30 mouse cellular contexts compared by ENCODE assay signal in genomic region chr12:107231629-107232028, GRCm38 (mm10).
DNase-seq lines count a peak whose midpoint lies in the region; ATAC-seq and TF ChIP-seq lines count a peak whose summit lies in the region.
"Had no signal": no experiment of that assay in that cellular context is flagged by ENCODE, and none has a peak within 500 bp of the region (broad histone marks: within the 10 kb centered on the region; RNA-seq: fewer than 3 reads in every experiment).

No protein-coding gene starts in this region.

- no peak overlapping the region for H3K4me3 ChIP-seq in kidney, postnatal 0 days (replicated peaks; ENCODE audit: low read depth, low read length)
- H3K4me3 ChIP-seq in midbrain, postnatal 0 days (ENCODE audit: low read depth, low read length) = no peak overlapping the region
- H3K4me3 ChIP-seq in midbrain, embryonic 13.5 days (replicated peaks) = no peak overlapping the region
- no peak overlapping the region for H3K4me3 ChIP-seq in stomach, postnatal 0 days (ENCODE audit: low read depth, low read length)
- H3K4me3 ChIP-seq: embryonic facial prominence, embryonic 13.5 days; erythroblast, embryonic 14.5 days; forebrain, embryonic 15.5 days; intestine, embryonic 15.5 days; limb, embryonic 12.5 days; liver, embryonic 12.5 days; midbrain, embryonic 10.5 days; neural tube, embryonic 12.5 days; stomach, embryonic 15.5 days had no signal

- 23% methylated on average over 1 of the region's 1 CpGs for WGBS in kidney, postnatal 0 days
- 34% methylated on average over 1 of the region's 1 CpGs for WGBS in midbrain, postnatal 0 days
- WGBS in midbrain, embryonic 13.5 days = 24% methylated on average over 1 of the region's 1 CpGs
- WGBS in stomach, postnatal 0 days = 18% methylated on average over 1 of the region's 1 CpGs

- H3K9ac ChIP-seq in kidney, postnatal 0 days (ENCODE audit: low read depth, low read length) = no peak overlapping the region
- H3K9ac ChIP-seq in midbrain, postnatal 0 days (replicated peaks; ENCODE audit: low read length, poor library complexity, severe bottlenecking) = no peak overlapping the region
- H3K9ac ChIP-seq in midbrain, embryonic 13.5 days (replicated peaks) = no peak overlapping the region
- H3K9ac ChIP-seq in stomach, postnatal 0 days (ENCODE audit: low read length) = no peak overlapping the region
- H3K9ac ChIP-seq: embryonic facial prominence, embryonic 13.5 days; forebrain, embryonic 15.5 days; hindbrain, embryonic 14.5 days; intestine, embryonic 15.5 days; limb, embryonic 12.5 days; liver, embryonic 12.5 days; neural tube, embryonic 12.5 days; stomach, embryonic 15.5 days had no signal

- no peak for ATAC-seq in kidney, postnatal 0 days (replicated peaks; ENCODE audit: low FRiP score, low read depth)
- no peak for ATAC-seq in midbrain, postnatal 0 days (ENCODE audit: low FRiP score)
- no peak for ATAC-seq in midbrain, embryonic 13.5 days
- ATAC-seq in stomach, postnatal 0 days (ENCODE audit: low FRiP score, low TSS enrichment) = no peak
- ATAC-seq: activated CD4-positive, CD25-positive, alpha-beta regulatory T cell, adult 4 months; forebrain, embryonic 15.5 days; intestine, embryonic 15.5 days; liver, embryonic 12.5 days had no signal

- H3K27me3 ChIP-seq in kidney, postnatal 0 days (ENCODE audit: insufficient read depth, low read length) = no peaks in the 10 kb centered on the region
- no peaks in the 10 kb centered on the region for H3K27me3 ChIP-seq in midbrain, postnatal 0 days (ENCODE audit: insufficient read depth, low read length)
- H3K27me3 ChIP-seq in midbrain, embryonic 13.5 days = no peaks in the 10 kb centered on the region
- no peaks in the 10 kb centered on the region for H3K27me3 ChIP-seq in stomach, postnatal 0 days (ENCODE audit: control insufficient read depth, insufficient read depth, low read length)
- H3K27me3 ChIP-seq: embryonic facial prominence, embryonic 13.5 days; forebrain, embryonic 15.5 days; intestine, embryonic 15.5 days; limb, embryonic 12.5 days; liver, embryonic 12.5 days; neural tube, embryonic 12.5 days; stomach, embryonic 15.5 days had no signal

- TF ChIP-seq CTCF in kidney, postnatal 0 days (IDR thresholded peaks at IDR 0.05; ENCODE audit: low read depth) = no peak
- peak; percentile 43 for TF ChIP-seq CTCF in midbrain, postnatal 0 days (IDR thresholded peaks at IDR 0.05)
- 0 out of 2 replicates have a peak, but pooled peaks have one; percentile 5 for TF ChIP-seq CTCF in stomach, postnatal 0 days (IDR thresholded peaks at IDR 0.05; ENCODE audit: low read depth)

- H3K36me3 ChIP-seq in kidney, postnatal 0 days (ENCODE audit: insufficient read depth, low read length) = no peaks in the 10 kb centered on the region
- H3K36me3 ChIP-seq in midbrain, postnatal 0 days (ENCODE audit: insufficient read depth, low read length) = no peaks in the 10 kb centered on the region
- H3K36me3 ChIP-seq in midbrain, embryonic 13.5 days = no peaks in the 10 kb centered on the region
- no peaks in the 10 kb centered on the region for H3K36me3 ChIP-seq in stomach, postnatal 0 days (ENCODE audit: control insufficient read depth, insufficient read depth, low read length)
- H3K36me3 ChIP-seq: embryonic facial prominence, embryonic 13.5 days; forebrain, embryonic 15.5 days; intestine, embryonic 15.5 days; limb, embryonic 12.5 days; liver, embryonic 12.5 days; midbrain, embryonic 10.5 days; neural tube, embryonic 12.5 days; stomach, embryonic 15.5 days had no signal

- no peaks in the 10 kb centered on the region for H3K9me3 ChIP-seq in kidney, postnatal 0 days (replicated peaks; ENCODE audit: low read length)
- no peaks in the 10 kb centered on the region for H3K9me3 ChIP-seq in midbrain, postnatal 0 days (ENCODE audit: low read length)
- peaks cover 5% of the 10 kb centered on the region; the same call in 1 of the 2 replicates for H3K9me3 ChIP-seq in midbrain, embryonic 13.5 days
- H3K9me3 ChIP-seq in stomach, postnatal 0 days (ENCODE audit: control insufficient read depth, low read length) = no peaks in the 10 kb centered on the region
- H3K9me3 ChIP-seq: forebrain, embryonic 15.5 days; intestine, embryonic 15.5 days; neural tube, embryonic 12.5 days; stomach, embryonic 15.5 days had no signal

- H3K4me2 ChIP-seq in kidney, postnatal 0 days (ENCODE audit: low read length) = no peak overlapping the region
- H3K4me2 ChIP-seq in midbrain, postnatal 0 days (ENCODE audit: low read depth, low read length, poor library complexity, severe bottlenecking) = no peak overlapping the region
- H3K4me2 ChIP-seq in midbrain, embryonic 13.5 days (replicated peaks) = no peak overlapping the region
- no peak overlapping the region for H3K4me2 ChIP-seq in stomach, postnatal 0 days (replicated peaks; ENCODE audit: low read depth)
- H3K4me2 ChIP-seq: embryonic facial prominence, embryonic 13.5 days; forebrain, embryonic 15.5 days; hindbrain, embryonic 14.5 days; intestine, embryonic 15.5 days; limb, embryonic 12.5 days; liver, embryonic 12.5 days; neural tube, embryonic 12.5 days; stomach, embryonic 15.5 days had no signal

- no peak overlapping the region for H3K27ac ChIP-seq in kidney, postnatal 0 days
- H3K27ac ChIP-seq in midbrain, postnatal 0 days (ENCODE audit: low read depth, low read length) = no peak overlapping the region
- H3K27ac ChIP-seq in midbrain, embryonic 13.5 days = no peak overlapping the region
- no peak overlapping the region for H3K27ac ChIP-seq in stomach, postnatal 0 days (replicated peaks)
- H3K27ac ChIP-seq: embryonic facial prominence, embryonic 13.5 days; forebrain, embryonic 15.5 days; hindbrain, embryonic 14.5 days; intestine, embryonic 15.5 days; limb, embryonic 12.5 days; liver, embryonic 12.5 days; midbrain, embryonic 10.5 days; neural tube, embryonic 12.5 days; stomach, embryonic 15.5 days had no signal

- TF ChIP-seq EP300 in stomach, postnatal 0 days (optimal IDR thresholded peaks at IDR 0.05) = no peak

- peak; percentile 21 for DNase-seq in embryo, embryonic 11 days
- no peak for DNase-seq in embryo, embryonic 10 days (ENCODE audit: low spot score)
- peak; percentile 14 for DNase-seq in kidney, postnatal 0 days (ENCODE audit: low spot score)
- no peak for DNase-seq in kidney, adult 18-20 months
- peak; percentile 38 for DNase-seq in midbrain, postnatal 0 days (ENCODE audit: low spot score)
- no peak for DNase-seq in stomach, postnatal 0 days (ENCODE audit: low spot score)
- DNase-seq in ovary, adult 18-20 months (ENCODE audit: low spot score) = no peak
- DNase-seq: adrenal gland, adult 8-10 months; cerebellum, adult 18-20 months; cerebellum, postnatal 36 days; gastrocnemius, postnatal 14 days; heart, adult 18-20 months; kidney, adult 9 months; kidney, postnatal 25 days; lung, adult 18-20 months; lung, postnatal 10 days; thymus, adult 18-20 months; thymus, postnatal 36 days had no signal

- no peaks in the 10 kb centered on the region for H3K4me1 ChIP-seq in kidney, postnatal 0 days (replicated peaks; ENCODE audit: insufficient read depth, low read length)
- H3K4me1 ChIP-seq in midbrain, postnatal 0 days (ENCODE audit: insufficient read depth, low read length) = no peaks in the 10 kb centered on the region
- H3K4me1 ChIP-seq in midbrain, embryonic 13.5 days (replicated peaks) = no peaks in the 10 kb centered on the region
- H3K4me1 ChIP-seq in stomach, postnatal 0 days (replicated peaks; ENCODE audit: control insufficient read depth, insufficient read depth) = no peaks in the 10 kb centered on the region
- H3K4me1 ChIP-seq: forebrain, embryonic 15.5 days; intestine, embryonic 15.5 days; limb, embryonic 12.5 days; liver, embryonic 12.5 days; midbrain, embryonic 10.5 days; neural tube, embryonic 12.5 days; stomach, embryonic 15.5 days had no signal

Comparison
In these comparisons a context has a peak if more than half of its experiments do, and no peak if none do; other contexts are left out.
1. DNase-seq: peak in embryo, embryonic 11 days (single experiment), kidney, postnatal 0 days (single experiment) and midbrain, postnatal 0 days (single experiment); none in embryo, embryonic 10 days (single experiment), kidney, adult 18-20 months (single experiment), stomach, postnatal 0 days (single experiment) and ovary, adult 18-20 months (single experiment).